Mouse (Mus musculus) ES-Bruce4 (cell line): ENCODE data around the gene Itgb7.

ENCODE experiments used
- CTCF ChIP-seq: IDR thresholded peaks from one replicate; pipeline ENCODE4 v1.8.1; 2011; ENCODE audit warnings: low read depth, low read length
- EP300 ChIP-seq: IDR thresholded peaks from 2 replicates; pipeline ENCODE4 v1.6.1; 2011; ENCODE audit warnings: low read depth, low read length; ENCODE audit not compliant: insufficient read depth
- POLR2A ChIP-seq: IDR thresholded peaks from one replicate; pipeline ENCODE4 v1.8.1; 2011; ENCODE audit warnings: low read length; ENCODE audit not compliant: insufficient read depth

DNA sequence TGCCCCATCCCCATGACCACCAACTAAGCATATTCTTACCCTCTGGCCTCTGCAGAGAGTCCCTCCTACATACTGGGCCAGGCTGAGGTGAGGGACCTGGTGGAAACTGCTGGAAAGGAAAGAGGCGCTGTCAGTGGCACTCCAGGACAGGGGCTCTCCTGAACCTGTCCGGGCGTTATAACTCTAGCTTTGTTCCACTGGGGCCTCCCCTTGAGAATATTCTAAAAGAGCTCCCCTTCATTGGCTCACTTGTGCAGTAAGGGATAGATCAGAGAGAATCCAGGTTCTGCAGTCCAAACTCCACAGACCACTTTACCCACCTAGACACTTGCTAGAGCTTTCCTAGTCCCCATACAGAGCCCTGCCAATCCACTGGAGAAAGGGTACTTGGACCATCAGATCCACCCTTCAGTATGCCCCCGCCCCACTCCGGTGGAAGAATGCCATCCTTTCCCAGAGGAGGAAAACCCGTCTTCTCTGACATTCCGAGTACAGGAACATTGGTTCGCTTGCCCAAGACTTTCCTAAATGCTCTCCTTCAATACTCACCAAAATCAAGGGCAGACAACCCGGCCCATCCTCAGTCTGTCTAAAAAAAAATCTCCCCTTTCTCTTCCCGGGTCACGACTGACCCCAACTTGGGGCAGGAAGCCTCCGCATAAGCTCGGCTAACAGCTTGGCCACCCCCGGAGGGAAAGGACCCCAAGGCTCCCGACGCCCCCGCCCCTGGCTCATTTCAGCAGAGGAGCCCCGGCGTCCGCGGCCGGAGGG, 24.9 kb upstream of the Itgb7 start:
- no peak for TF ChIP-seq POLR2A
- no peak for TF ChIP-seq CTCF
- TF ChIP-seq EP300 = no peak
